Mouse (Mus musculus): ENCODE results near the gene Derl2. TPM values are rescaled to one million over a fixed set of nuclear protein-coding genes. Genes with fewer than 3 reads are reported as not detected.

Derl2 gene
- polyA plus RNA-seq, 1 experiment from 2014 or later = 41.1 TPM

DNA sequence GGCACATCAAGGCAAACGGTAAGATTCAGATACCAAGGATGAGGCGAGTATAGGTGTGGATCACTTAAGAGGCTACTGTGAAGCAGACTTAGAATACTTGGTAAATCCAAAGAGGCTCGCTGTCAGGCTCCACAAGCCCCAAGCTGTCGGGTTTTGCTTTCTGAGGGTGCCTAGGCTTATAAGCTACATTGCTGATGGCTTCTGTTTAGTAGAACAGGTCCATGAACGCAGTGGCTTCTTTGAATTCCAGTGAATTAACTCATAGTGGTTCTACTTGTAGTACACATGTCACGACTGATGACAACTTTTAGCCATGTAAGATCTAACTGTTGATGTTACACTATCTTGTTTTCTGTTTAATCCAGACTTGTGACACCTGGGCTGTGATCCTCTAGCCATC, 42.3 kb downstream of the Derl2 start:
- Histone ChIP-seq H3K4me1 (peaks cover 12% of the 10 kb centered on the region), H3K9ac (no peak overlapping the region), H3K36me3 (peaks cover 80% of the 10 kb centered on the region), H3K27ac (no peak overlapping the region), H3K27me3 (no peaks in the 10 kb centered on the region), H3K4me3 (no peak overlapping the region), H3K9me3 (replicated peaks) (no peaks in the 10 kb centered on the region), H3K4me2 (replicated peaks) (no peak overlapping the region)
- ATAC-seq (ENCODE audit: low FRiP score) = no peak
- WGBS = 93% methylated on average over 6 of the region's 6 CpGs

DNA sequence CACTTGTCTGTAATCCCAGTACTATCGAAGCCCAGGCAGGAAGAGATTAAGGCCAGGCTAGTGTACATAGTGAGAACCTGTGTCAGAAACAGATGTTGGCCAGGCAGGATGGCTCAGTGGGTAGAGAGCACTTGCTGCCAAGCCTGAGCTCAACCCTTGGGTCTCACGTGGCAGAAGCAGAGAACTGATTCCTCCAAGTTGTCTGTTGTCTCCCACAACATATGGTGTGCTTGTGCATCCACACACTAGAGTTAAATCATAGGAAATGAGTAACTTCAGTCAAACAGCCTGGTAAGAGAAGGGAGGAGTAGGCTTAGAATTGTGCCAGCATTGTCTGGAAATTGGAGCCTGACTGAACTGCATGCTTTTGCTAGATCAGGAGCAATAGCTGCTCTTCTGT, 44.4 kb downstream of the Derl2 start:
- H3K27ac ChIP-seq = no peak overlapping the region
- H3K9me3 ChIP-seq (replicated peaks) = no peaks in the 10 kb centered on the region
- no peak overlapping the region for H3K4me3 ChIP-seq
- ATAC-seq (ENCODE audit: low FRiP score) = no peak
- H3K27me3 ChIP-seq = no peaks in the 10 kb centered on the region
- H3K4me1 ChIP-seq = peaks cover 5% of the 10 kb centered on the region
- no peak overlapping the region for H3K9ac ChIP-seq
- WGBS = 86% methylated on average over 2 of the region's 2 CpGs
- peaks cover 69% of the 10 kb centered on the region for H3K36me3 ChIP-seq
- H3K4me2 ChIP-seq (replicated peaks) = no peak overlapping the region

DNA sequence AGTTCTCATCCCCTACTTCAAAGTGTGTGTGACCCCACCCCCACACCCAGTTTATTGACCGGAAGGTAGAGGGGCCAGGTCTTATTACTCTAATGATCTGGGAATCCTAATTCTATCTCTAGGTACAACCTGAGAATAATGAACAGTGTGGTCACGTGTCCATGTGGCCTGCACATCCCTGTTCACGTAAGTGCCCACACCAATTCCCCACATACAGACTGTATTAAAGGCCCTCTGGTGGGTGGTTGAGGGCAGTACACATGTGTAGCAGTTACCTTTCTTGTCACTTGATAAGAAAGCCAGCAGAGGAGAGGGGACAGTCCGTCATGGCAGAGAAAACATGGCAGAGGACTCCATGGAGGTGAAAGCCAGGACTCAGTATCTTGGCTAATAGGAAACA, 45.7 kb downstream of the Derl2 start:
- Histone ChIP-seq H3K4me3 (no peak overlapping the region), H3K27ac (no peak overlapping the region), H3K4me1 (peaks cover 5% of the 10 kb centered on the region), H3K36me3 (peaks cover 58% of the 10 kb centered on the region), H3K27me3 (no peaks in the 10 kb centered on the region), H3K9me3 (replicated peaks) (no peaks in the 10 kb centered on the region), H3K4me2 (replicated peaks) (no peak overlapping the region), H3K9ac (no peak overlapping the region)
- 72% methylated on average over 4 of the region's 4 CpGs for WGBS
- no peak for ATAC-seq (ENCODE audit: low FRiP score)

DNA sequence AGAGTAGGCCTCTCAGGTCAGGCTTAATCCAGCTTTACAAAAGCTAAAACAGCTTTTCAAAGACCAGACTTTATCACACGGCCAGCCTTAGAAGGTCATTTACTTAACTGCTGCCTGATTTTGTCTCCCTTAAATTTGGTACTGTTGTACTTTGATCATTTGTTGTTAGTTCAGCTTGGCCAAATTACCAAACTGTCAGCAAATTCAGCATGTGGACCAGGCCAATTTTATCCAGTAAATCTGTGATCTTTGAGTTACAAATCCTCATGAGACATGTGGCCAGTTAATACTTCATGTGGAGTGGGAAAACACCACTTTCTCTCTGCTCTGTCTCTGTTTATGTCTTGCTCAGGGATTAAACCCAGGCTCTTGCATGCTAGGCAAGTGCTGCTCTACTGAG, 47.1 kb downstream of the Derl2 start:
- H3K36me3 ChIP-seq = peaks cover 45% of the 10 kb centered on the region

DNA sequence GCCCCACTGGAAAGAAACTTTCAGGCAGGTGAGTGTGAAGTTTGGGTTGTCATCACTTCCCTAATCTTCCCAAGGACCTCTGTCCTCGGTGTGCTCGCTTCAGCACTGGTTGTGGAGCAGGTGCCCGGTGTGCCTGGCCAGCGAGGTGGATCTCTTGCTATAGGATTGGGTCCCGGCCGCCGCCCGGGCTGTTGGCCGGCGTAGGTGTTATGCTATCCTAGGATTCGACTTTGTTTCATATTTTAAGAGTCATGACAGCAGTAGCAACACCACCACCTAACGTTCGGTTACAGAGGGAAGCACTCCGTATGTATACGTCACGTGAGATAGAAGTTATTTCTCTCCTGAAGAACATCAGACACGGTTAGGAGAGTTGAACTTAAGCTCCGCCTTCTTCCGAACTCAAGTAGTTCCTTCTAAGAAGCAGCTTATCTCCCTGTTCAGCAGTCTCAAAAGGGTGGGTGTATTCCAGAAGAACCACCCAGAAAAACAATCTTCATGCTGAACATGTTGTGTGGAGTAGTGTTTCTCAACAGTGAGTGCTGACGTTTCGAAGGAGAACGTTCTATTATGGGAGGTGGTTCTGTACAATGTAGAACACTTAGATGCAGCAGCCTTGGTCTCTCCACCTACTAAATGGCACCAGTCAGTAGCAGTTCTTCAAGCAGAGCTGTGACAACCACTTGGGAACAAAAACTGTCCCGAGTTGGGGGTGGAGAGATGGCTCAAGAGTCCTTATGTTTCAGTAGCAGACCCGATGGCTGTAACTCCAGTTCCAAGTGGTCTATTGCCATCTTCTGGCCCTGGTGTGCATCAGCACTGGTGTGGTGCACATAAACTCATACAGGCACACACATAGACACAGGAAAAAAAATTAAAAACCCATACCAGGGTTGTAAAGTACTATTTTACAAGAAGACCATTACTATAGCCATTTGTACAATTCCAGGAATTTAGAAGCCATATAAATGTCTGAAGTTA, 48.8 kb downstream of the Derl2 start:
- Histone ChIP-seq H3K9me3 (replicated peaks) (no peaks in the 10 kb centered on the region), H3K36me3 (peaks cover 32% of the 10 kb centered on the region), H3K9ac (peak overlapping the region; percentile 89), H3K4me3 (peak overlapping the region; percentile 81), H3K4me2 (replicated peaks) (peak overlapping the region; percentile 64), H3K27ac (peak overlapping the region; percentile 91), H3K4me1 (peaks cover 16% of the 10 kb centered on the region), H3K27me3 (no peaks in the 10 kb centered on the region)
- WGBS = 19% methylated on average over 24 of the region's 24 CpGs
- ATAC-seq (ENCODE audit: low FRiP score) = peak; percentile 0; the same call in 1 of the 2 replicates

More for the DNA sequence above, 47.1 kb downstream of the Derl2 start:
- Histone ChIP-seq H3K4me2 (replicated peaks) (no peak overlapping the region), H3K4me1 (peaks cover 13% of the 10 kb centered on the region), H3K27ac (no peak overlapping the region), H3K4me3 (no peak overlapping the region), H3K9me3 (replicated peaks) (no peaks in the 10 kb centered on the region), H3K9ac (no peak overlapping the region), H3K27me3 (no peaks in the 10 kb centered on the region)
- no peak for ATAC-seq (ENCODE audit: low FRiP score)
- 67% methylated on average over 1 of the region's 1 CpGs for WGBS

- under 1% methylated on average over 42 of the region's 43 CpGs for WGBS
- Histone ChIP-seq H3K27ac (peak within 1 kb of the TSS; percentile 91), H3K4me1 (peaks cover 16% of the 10 kb centered on the region), H3K27me3 (no peaks in the 10 kb centered on the region), H3K4me2 (replicated peaks) (peak within 1 kb of the TSS; percentile 64), H3K4me3 (peak within 1 kb of the TSS; percentile 81), H3K9me3 (replicated peaks) (no peaks in the 10 kb centered on the region), H3K36me3 (peaks cover 32% of the 10 kb centered on the region), H3K9ac (peak within 1 kb of the TSS; percentile 89)
- peak; percentile 97 for ATAC-seq (ENCODE audit: low FRiP score)
Observed at GRCm38 (mm10) chr11:70969821-70970559, 49.7 kb downstream of the Derl2 start, which contains the start of the genes Nup88 and Rpain. Gene Nup88, minus strand, starts transcription at chr11:70969973. Gene Rpain, plus strand, starts transcription at chr11:70970213.

DNA sequence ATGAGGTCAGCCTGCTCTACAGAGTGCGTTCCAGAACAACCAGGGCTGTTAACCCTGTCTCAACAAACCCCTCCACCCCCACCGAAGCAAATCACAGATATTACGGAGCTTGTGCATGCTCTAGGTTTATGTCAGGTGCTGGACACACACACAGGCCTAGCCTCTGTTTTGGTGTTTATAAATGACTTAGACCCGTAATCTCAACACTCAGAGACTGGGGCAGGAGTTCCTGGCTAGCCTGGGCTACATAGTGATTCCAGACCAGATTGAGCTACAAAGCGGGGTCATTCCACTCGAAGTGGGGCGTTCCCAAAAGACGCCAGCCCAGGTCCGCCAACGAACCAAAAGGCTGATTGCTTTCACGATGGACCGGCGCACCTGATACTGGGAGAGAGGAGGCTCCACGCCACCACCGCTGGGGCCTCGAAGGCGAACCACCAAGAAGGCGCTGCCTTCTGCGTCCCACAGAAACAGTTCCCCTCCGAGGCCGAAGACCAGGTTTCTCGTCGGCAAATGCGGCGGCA, 50.3 kb downstream of the Derl2 start:
- peak overlapping the region; percentile 89 for H3K9ac ChIP-seq
- H3K27me3 ChIP-seq = no peaks in the 10 kb centered on the region
- peaks cover 32% of the 10 kb centered on the region for H3K36me3 ChIP-seq
- peaks cover 16% of the 10 kb centered on the region for H3K4me1 ChIP-seq
- H3K4me3 ChIP-seq = peak overlapping the region; percentile 81
- H3K4me2 ChIP-seq (replicated peaks) = peak overlapping the region; percentile 64
- H3K27ac ChIP-seq = peak overlapping the region; percentile 91
- under 1% methylated on average over 25 of the region's 25 CpGs for WGBS
- H3K9me3 ChIP-seq (replicated peaks) = no peaks in the 10 kb centered on the region
- peak; percentile 20 for ATAC-seq (ENCODE audit: low FRiP score)

DNA sequence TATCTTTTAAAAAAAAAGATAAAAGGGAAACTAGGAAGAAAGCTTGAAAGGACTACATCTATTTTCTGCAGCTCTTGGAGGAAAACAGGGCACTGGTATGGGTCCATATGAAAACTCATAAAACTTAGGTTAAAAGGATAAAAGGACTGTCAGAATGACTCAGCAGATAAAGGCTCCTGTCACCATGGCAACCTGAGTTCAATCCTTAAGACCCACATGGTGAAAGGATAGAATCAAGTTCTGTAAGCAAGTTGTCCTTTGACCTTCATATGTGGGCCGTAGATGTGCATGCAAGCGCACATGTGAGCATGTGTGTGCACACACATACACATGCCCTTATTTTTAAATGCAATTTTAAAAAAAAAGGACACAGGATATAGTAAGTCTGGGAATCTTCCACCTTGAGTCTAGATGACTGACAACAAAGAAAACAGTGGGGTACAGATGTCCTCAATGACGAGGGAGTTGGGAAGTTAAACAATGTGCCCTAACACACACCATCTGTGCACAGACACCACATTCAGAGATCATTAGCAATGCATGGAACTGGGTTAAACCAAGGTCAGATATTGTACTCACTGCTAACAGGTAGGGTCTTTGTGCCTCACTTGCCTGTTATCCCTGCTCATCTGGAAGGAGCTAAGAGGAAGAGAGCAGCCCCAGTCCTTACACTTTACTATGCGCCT, 55.3 kb downstream of the Derl2 start:
- 78% methylated on average over 4 of the region's 4 CpGs for WGBS
- Histone ChIP-seq H3K27ac (no peak overlapping the region), H3K4me2 (replicated peaks) (no peak overlapping the region), H3K27me3 (no peaks in the 10 kb centered on the region), H3K9ac (no peak overlapping the region), H3K4me1 (peaks cover 11% of the 10 kb centered on the region), H3K9me3 (replicated peaks) (no peaks in the 10 kb centered on the region), H3K4me3 (no peak overlapping the region), H3K36me3 (peaks cover 62% of the 10 kb centered on the region)
- no peak for ATAC-seq (ENCODE audit: low FRiP score)

DNA sequence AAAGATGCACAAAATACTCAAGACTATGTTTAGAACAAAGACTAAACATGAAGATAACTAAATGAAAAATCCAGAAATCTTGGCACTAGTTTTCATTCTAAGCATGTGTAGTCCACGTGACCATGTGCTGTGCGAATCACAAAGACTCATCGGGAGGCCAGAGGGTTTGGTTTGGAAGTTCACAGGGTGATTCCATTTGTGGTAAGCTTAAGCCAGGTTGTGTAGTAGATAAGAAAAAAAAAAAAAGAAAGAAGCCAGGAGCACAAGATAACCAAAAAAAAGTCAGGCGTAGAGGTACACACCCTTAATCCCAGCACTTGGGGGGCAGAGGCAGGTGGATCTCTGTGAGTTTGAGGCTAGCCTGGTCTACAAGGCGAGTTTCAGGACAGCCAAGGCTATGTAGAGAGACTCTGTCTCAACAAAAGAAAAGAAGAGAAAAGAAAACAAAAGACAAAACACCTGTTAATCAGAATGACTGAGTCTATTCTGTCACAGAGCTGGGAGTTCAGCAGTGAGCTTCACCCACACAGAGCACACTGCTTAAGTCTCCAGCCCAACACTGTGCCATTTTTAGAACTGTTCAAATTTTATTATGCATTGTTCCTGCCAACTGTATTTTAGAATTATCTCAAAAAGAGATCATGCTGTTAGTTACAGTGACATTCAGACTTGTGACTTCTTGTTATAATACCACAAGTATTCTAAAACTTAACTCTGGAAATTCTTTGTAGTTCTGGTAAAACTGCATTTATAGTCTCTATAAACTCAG, 58.7 kb downstream of the Derl2 start:
- no peak overlapping the region for H3K27ac ChIP-seq
- H3K4me1 ChIP-seq = no peaks in the 10 kb centered on the region
- no peaks in the 10 kb centered on the region for H3K27me3 ChIP-seq
- WGBS = 95% methylated on average over 5 of the region's 5 CpGs
- peaks cover 87% of the 10 kb centered on the region for H3K36me3 ChIP-seq
- ATAC-seq (ENCODE audit: low FRiP score) = no peak
- no peak overlapping the region for H3K4me3 ChIP-seq
- no peak overlapping the region for H3K4me2 ChIP-seq (replicated peaks)
- no peak overlapping the region for H3K9ac ChIP-seq
- H3K9me3 ChIP-seq (replicated peaks) = no peaks in the 10 kb centered on the region

Measured in hindbrain, embryonic 12.5 days (tissue).